Mouse (Mus musculus): ENCODE results near the gene Btnl9.

DNA sequence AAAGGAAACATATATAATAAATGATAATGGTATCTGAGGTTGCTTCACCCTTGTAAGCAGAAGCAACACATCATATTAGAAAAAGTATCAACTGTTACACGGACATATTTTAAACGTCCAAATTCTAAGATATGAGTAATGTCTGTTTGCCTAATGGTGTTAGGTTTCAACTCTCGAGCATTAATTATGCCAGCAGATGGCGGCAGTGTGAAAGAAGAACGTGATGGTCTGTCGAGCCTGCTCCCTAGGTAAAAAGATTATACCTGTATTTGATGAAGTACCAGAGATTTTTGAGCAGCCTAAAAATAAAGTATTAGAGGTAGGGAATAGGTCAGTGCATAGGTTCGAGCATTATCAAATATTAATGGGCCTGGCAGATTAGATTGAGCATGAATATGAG is 2.8 kb upstream of the Btnl9 start:
- no peak for TF ChIP-seq POLR2A (IDR thresholded peaks at IDR 0.05; ENCODE audit: extremely low read depth, insufficient read depth, low read length)
- TF ChIP-seq CTCF (IDR thresholded peaks at IDR 0.05; ENCODE audit: extremely low read depth, insufficient read depth, low read length) = peak; percentile 38; the same call in 1 of the 2 replicates

All from cortical plate, adult 2 months (tissue).